Mouse (Mus musculus): ENCODE results near the gene Gm5129.
"Not testable (repeated sequence)": the region's sequence is repeated elsewhere in the genome, so short reads cannot be mapped to it uniquely, and the experiment has no call there.

Gm5129 gene

DNA sequence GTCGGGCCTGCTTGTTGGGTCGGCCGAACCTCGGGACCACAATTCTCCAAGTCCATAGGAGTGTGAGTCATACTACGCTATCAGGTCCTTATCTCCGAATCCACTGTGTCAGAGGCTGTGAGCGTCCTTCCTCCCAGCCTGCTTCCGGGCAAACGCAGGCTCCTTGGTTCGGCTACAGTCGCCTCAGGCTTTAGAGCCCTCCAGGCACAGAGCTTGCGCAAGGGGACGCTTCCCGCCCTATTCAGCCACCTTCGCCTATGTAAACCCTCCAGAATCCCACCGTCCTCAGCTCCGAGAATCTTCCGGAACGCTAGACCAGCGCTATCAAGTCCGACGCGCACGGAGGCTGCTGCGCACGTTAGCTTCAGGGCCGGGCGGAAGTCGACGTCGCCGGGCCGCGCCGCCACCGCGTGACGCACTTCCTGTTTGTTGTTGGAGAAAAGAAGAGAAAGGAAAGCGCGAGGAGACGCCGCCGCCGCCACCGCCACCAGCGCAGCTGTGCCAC, at the start of gene Gm5129, which contains the start of gene Dnajb6:
Gene Gm5129 (minus strand): TSS at position 380 of the 505 bp plus-strand sequence.
Gene Dnajb6 (plus strand): TSS at position 132 of the 505 bp plus-strand sequence.
- DNase-seq (ENCODE audit: low read depth) = peak; percentile 89

DNA sequence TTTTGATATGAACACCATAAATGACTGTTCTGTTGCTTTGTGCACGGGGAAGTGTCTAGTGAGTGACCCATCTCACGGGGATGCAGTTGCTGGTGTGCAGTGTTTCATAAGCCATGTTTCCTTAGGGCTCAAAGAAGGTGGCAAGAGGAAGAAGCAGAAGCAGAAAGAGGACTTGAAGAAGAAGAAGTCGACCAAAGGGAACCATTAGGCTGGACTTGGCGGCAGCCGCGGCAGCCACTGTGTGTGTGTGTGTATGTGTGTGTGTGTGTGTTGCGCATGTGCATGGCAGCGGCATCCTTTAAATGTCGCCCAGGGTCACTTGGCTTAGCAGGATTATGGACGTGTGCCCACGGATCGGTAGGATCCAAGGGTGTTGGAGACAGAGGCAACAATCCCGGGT, 49.2 kb upstream of the Gm5129 start:
- DNase-seq (ENCODE audit: low read depth) = not testable (repeated sequence)

DNA sequence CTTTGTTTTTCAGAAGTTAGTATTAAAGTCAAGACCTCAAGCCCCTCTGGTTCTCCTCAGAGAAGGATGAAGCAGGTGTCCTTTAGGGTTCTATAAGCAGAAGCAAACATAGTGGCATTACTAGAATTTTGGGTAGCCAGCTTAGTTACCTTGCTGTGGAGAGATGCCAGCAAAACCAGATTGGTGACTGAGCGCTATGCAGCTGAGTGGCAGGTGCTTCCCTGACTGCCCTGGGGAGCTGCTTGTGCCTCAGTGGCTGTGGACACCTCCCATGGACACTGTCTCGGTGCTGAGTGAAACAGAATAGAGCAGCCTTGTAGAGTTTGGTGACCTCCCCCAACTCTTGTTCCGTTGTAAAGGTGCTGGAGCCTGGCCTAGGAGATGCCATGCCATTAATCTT, 46.5 kb upstream of the Gm5129 start:
- DNase-seq (ENCODE audit: low read depth) = no peak

DNA sequence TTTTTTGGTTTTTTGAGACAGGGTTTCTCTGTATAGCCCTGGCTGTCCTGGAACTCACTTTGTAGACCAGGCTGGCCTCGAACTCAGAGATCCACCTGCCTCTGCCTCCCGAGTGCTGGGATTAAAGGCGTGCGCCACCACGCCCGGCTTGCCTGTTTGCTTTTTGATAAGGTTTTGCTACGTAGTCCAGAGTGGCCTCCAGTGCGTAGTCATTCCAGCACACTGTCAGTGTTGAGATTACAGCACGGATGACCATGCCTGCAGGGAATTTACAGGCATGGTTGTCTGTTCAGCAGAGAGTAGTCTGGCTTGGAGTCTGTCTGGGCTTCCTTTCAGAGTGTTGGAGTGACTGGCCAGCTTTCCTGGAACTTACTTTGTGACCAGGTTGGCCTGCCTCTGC, 44.0 kb upstream of the Gm5129 start:
- DNase-seq (ENCODE audit: low read depth) = not testable (repeated sequence)

DNA sequence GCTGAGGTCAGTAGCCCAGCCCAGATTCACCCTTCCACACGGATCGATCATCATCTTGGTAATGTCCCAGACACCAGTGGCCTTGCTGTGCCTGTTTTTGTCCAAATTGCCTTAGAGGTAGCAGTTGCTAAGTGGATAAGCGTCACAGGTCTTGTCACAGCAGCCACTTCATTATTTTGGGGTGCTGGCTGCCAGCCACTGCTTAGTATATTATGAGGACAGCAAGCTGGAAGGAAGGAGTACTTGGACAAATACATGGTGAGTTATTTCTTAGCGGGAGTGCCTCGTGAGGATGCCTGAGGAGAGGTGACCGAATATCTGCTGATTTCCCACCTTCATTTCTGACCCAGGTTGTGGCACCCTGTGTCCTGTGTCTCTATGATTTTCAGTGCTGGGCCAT, 42.3 kb upstream of the Gm5129 start:
- DNase-seq (ENCODE audit: low read depth) = no peak

DNA sequence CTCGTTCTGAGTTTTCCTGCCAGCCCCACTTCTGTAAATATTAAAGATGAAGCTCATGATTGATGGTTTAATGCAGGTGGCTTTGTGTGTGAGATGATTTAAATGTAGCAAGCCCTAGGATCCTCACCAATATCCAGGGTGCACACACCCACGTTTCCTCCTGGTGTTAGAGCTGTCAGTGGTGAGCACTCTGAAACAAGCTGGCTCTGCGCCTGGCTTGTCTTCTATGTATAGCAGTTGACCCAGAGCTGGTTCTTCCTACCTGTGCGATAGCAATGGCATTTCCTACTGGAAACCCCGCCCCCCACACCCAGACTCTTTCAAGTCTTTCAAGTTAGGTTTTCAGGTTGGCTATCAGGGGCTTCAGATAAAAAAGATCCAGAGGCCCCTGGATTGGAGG, 39.7 kb upstream of the Gm5129 start:
- no peak for DNase-seq (ENCODE audit: low read depth)

DNA sequence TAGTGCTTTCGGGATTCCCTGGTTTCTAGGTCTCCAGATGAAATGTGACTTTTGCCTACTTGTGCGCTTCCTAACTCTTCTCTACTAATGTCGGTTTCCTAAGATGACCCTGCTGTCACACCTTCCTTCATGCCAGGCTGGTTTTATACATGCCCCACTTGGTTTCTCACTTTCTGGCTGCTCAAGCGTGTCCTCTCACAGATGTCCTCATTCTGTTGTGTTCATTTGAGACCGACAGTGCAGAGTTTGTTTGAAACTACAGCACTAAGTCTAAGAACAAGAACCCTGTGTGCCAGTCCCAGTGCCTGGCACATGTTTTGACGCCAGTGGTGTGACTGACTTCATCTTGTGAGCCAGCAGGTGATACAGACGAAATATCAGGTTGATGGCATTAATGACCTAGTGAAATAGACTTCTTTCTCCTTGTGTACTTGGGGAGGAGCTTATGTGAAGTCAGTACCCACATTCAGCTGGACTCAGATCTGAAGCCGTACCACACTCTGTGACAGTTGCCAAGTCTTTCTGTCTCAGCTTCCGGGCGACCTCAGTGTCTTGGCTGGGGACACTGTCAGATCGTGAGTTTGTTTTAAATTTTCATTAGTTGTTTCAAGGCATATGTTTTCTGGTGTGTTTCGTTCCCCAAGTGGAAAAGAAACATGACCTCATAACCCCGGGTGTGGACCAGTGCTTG, 37.9 kb upstream of the Gm5129 start:
- no peak for DNase-seq (ENCODE audit: low read depth)

DNA sequence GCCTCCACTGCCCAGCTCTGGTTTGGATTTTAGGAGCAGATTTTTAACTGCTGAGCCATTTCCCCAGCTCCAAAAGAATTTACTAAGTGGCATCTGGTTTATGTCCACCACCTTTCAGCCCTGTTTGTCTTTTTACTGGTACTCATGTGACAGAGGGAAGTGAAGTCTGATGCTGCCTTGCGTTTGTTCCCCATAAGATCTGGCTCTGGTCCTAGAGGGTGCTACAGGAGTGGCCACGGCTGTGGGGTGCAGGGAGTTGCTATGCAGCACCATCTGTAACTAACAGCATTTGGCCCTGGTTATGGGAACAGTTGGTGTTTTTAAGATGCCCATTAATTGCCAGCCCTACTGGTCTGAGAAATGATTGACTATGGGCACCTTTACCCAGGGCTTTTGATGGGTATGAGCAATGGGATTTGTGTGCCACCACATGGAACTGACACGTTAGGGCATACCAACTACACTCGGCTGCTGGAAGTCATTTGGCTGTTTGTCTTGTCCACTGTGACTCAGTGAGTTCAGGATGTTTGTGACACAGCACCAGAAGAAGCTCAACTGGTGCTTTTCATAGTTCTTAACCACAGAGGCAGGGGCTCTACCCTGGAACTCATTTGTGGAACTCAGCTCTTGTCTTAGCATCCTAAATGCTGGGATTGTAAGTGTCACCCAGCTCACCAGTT, 37.1 kb upstream of the Gm5129 start:
- DNase-seq (ENCODE audit: low read depth) = no peak

DNA sequence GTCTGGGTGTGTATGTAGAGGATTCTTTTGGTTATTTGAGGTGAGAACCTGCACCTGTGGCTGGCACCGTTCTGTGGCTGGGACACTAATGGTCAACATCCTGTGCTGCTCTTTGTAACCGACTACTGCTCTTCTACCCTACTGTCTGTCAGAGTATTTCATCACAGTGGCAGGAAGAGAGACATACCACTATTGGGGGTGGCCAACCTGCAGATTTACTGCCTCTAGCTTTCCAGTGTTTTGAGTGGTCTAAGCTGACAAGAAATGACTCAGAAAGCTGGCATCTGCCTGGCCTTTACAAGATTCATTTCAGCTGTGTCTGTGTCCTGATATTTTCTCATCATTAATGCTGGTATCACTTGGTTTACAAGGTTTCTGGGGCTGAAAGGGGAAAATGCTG, 36.3 kb upstream of the Gm5129 start:
- DNase-seq (ENCODE audit: low read depth) = no peak

DNA sequence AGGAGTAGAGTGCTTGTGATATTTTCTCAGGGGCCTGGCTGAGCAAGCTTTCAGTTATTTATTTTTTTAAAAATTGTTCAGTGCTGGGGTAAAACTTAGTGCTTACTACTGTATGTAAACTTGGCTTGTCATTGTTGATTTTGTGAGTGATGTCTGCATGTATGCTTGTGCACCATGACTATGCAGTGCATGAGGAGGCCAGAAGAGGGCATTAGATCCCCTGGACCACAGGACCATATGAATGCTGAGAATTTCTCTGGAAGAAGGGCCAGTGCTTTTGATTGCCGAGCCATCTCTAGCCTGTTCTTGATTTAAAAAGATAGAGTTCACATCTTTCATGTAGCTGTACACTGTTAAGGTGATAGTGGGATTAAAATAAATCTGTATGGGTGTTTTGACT, 35.2 kb upstream of the Gm5129 start:
- no peak for DNase-seq (ENCODE audit: low read depth)

DNA sequence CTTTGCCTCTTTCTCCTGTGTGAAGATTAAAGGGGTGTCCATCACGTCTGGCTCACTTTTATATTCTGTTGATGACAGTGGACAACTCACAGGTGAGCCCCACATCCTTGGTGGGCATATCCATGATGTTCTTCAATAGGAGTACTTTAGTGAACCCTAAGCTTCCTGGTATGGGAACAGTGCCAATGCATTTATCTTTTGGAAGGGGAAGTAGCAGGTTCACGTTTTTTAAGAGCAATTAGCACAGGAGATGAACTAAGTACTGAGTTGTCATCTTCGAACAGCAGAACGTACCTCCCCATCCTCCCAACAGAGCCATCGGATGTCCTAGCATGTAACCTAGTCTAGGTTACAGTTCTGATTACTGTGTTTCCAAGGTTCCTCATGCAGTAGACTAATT, 23.6 kb upstream of the Gm5129 start:
- DNase-seq (ENCODE audit: low read depth) = no peak

DNA sequence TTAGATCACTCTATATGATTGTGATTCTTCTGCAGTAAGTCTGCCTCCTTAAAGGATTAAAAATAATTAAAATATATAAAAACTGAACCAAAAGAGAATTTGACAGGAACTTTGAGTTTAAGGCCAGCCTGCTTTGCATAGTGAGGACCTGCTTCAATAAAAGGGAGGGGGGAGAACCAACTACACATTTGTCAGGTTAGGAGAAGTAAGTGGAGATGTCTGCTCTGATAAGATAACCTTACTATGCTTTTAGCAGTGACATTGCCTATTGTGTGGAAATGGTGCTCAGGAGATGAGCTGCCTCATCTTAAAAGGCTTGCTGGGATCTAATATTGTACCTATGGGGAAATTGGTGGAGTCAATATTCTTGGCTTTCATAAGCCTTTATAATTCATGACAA, 17.2 kb upstream of the Gm5129 start:
- no peak for DNase-seq (ENCODE audit: low read depth)

DNA sequence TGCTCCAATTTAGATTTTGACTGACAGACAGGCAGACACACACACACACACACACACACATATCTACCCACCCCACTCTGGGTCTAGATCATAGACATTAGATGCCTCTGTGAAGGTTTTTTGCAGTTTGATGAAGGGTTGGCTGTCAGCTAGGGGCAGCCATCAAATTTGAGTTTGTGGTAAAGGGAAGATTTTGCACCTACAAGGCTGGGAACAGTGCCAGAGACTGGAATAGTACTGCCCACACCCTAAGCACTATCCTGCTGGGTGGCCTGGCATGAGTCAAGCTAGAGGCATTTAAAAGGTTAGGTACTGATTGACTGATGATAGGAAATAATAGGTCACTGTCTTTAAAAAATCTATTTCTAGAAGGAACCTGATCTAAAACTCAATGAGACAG, 15.6 kb upstream of the Gm5129 start:
- no peak for DNase-seq (ENCODE audit: low read depth)

DNA sequence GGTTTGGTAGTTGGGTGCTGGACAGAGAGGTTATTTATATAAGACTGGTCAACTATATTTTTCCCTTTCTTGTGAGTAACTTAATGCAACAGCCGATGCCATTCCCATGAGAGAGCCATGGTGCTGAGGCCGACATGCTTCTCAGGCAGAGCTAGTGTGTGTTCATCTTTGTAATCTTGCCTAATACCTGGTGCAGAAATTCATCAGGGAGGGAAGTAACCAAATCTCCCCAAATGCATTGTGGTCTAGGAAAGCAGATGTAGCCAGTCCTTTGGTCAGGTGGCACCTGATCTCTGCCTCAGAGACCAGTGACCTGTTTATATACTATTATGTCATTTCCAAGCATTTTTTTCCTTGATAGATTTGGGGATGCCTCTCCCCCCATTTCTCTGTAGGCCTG, 11.9 kb upstream of the Gm5129 start:
- DNase-seq (ENCODE audit: low read depth) = no peak

DNA sequence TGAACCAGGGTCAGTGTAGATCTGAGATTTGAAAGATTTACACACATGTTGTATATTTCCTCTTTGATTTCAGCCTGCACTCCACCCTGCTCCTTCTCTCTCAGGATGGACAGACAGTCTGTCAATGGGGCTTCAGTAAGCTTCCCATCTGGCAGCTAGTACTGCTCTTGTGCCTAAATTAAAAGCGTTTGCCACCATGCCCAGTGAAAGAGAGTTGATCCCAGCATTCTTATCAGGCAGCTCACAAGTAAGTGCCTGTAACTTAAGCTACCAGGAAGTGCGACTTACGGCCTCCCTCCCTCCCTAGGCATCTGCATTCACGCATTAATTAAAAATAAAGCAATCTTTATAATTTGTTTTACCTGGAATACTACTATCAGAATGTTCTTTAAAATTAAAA, 5.4 kb upstream of the Gm5129 start:
- DNase-seq (ENCODE audit: low read depth) = no peak

DNA sequence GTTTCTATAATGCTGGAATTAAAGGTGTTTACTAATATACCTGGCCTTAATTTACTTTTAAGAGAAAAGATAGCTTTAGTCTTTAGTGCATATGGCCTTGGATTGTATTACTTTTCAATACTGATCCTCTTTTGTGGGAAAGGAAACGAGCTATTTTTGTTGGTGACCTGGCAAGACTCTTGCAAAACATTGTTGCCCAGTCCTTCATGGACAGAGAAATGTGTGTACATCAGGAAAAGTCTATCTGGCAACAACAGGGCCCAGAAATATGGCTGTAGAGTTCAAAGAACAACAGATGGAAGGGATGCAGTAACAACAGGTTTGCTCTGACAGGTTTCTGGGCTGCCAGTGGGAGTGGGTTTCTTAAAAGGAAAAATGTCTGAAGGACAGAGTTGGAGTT, 4.9 kb upstream of the Gm5129 start:
- DNase-seq (ENCODE audit: low read depth) = no peak

DNA sequence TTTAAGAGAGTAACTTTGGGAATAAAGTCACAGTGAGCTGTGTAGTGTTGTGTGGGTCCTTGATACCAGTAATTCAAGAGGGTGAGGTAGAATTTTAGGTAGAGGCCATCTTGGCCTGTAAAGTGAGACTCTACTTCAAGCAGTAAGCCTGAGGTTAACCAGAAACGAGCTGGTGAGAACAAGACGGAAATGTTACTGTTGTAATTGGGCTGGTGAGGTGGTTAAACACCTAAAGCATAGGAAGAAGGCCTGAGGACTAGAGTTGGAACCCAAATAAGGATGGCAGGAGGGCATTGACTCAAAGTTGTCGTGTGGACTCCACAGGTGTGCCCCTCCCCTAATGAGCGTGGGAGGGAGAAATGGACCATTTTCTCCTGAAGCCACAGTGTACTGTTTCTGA, 2.3 kb upstream of the Gm5129 start:
- no peak for DNase-seq (ENCODE audit: low read depth)

DNA sequence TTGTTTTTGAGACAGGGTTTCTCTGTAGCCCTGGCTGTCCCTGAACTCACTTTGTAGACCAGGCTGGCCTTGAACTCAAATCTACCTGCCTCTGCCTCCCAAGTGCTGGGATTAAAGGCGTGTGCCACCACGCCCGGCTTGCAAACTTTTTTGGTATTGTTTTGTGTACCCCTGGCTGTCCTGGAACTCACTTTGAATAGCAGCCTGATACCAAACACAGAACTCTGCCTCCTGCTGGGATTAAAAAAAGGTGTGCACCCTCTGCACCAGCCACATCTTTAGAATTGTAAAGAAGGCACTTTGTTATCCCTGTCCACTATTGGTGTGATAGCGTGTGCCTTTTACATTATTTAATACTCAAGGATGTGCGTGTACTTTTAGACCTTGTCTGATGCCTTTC, 1.7 kb upstream of the Gm5129 start:
- DNase-seq (ENCODE audit: low read depth) = no peak

DNA sequence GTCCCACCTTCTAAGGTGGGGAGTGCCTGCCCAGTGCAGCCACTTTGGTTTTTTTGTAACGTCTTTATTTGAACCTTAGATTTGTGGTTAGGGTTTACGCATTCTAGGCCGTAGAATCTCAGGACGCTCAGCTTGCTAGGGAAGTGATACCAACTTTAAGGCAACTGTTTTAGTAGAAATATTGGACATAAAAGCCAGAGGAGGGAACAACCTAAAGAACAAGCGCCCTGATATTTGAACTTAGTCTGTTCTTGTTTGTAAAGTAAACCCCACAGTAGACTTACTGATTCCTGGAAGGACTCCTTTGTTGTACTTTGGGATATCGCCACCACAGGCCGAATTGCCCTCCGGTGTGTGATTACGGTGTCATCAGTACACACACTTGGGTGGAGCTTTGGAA, 1.2 kb upstream of the Gm5129 start:
- peak; percentile 16 for DNase-seq (ENCODE audit: low read depth)

DNA sequence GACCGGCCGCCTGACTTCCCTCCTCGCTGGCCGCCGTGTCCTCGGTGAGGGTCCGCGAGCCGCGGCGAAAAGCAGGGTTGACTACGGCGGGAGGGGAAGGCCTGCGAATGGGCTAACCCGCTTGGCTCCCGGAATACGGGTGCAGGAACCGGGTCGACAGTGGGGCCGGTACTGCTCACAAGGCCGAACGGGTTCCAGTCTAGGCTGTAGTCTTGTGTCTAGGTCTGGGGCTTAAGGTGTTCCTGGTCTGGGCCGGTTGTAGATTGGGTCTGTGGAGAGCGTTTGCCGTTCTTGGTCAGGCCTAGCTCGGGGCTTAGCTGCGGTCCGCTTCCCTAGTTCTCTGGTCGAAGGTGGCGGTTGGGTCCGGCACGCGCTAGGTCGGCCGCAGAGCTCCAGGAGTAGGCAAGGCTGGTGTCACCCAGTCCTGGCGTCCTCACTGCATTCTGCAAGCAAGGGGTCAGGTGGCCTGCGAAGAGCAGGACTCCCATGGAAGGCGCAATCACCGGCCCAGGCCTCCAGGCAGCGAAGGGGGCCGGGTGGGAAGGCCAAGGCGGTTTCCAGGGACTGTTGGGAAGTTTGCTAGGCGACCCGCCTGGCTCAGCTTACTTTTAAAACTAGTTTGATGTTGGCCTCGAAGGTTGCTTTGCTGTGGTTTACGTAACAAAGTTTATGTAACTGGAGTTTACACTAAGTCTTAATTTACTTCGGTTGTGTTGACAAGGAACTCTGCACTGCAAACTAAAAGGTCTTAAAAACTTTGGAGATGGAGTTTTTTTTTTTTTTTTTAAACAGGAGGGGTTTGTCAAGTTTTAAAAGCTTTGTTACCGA, 551 bp upstream of the Gm5129 start:
- DNase-seq (ENCODE audit: low read depth) = peak; percentile 16

DNA sequence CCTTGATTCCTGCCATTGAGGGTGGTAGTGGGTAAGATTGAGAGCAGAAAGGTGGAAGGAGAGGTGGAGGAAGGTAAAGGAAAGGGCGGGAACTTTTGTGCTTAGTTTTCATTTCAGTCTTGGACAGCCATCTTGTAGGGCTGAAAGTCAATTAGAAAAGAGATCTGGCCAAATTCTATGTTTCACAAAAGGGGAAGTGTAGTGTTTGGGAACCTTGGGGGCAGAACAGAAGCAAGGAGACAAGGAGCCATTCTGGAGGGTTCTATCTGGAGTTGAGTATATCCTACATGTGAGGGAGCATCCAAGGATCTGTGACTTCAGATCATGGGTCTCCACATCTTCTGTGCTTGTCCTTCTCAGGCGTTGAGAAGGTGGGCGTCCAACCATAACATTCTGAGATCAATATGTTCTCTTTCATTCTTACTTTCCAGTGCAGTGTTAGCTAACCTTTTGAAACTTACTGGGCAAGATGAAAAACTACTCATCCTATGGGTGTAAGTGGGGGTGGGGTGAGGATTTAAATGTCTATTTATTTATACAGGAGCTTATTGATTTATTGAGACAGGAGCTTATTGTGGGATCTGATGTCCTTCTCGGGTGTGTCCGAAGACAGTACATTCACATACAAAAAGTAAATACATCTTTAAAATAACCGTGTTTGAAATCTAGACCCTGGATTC, 765 bp downstream of the Gm5129 start:
- DNase-seq (ENCODE audit: low read depth) = no peak

DNA sequence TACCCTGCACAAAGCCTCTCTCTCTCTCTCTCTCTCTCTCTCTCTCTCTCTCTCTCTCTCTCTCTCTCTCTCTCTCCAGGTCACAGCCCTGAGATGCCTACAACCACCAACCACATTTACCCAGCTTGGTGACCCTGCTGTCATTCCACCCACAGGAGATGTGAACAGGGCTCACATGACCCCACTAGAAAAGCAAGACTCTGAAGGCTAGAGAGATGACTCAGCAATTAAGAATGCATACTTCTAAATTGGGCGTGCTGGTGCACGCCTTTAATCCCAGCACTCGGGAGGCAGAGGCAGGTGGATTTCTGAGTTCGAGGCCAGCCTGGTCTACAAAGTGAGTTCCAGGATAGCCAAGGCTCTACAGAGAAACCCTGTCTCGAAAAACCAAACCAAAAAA, 9.7 kb downstream of the Gm5129 start:
- DNase-seq (ENCODE audit: low read depth) = not testable (repeated sequence)

Data from c-Kit-positive CD71-negative TER-119-negative erythroid progenitor cells, embryonic 14.5 days (primary cell).